Mouse (Mus musculus) CD4-positive, CD25-positive, alpha-beta regulatory T cell, adult 2 months (primary cell): Measurements from ENCODE around the gene Grap.
"Not testable (repeated sequence)": the region's sequence is repeated elsewhere in the genome, so short reads cannot be mapped to it uniquely, and the experiment has no call there.

ENCODE experiments used
- DNase-seq: peaks from one replicate; pipeline ENCODE4 v3.0.0-alpha.2; 2012; ENCODE audit warnings: low read depth, low spot score

Gene Grap

DNA sequence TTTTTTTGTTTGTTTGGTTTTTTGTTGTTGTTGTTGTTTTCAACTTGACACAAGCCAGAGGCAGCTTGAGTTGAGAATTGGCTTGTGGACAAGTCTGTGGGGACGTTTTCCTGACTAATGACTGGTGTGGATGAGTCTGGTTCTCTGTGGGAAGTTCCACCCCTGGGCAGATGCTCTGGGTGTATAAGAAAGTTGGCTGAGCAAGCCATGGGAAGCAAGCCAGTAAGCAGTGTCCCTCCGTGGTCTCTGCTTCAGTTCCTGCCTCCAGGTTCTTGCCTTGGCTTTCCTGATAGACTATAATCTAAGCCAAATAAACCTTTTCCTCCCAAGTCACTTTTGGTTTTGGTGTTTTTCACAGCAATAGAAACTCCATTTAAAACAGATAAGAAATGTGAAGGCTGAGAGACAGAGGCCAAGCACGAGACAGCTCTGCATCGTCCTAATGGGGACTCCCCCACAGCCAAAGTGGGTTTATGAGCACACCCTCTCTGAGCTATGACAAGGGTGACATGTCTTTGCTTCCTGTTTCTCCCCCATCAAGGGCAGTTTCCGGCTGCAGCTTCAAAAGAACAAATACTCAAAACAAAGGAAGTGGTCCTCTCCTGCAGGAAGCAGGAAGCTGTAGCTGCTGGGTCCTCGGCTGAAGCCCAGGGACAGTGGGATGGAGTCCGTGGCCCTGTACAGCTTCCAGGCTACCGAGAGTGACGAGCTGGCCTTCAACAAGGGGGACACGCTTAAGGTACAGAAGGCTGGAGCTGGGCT lies at the start of gene Grap:
Grap (plus strand) TSS at position 580 of the 762 bp plus-strand sequence.
- peak; percentile 91 for DNase-seq

DNA sequence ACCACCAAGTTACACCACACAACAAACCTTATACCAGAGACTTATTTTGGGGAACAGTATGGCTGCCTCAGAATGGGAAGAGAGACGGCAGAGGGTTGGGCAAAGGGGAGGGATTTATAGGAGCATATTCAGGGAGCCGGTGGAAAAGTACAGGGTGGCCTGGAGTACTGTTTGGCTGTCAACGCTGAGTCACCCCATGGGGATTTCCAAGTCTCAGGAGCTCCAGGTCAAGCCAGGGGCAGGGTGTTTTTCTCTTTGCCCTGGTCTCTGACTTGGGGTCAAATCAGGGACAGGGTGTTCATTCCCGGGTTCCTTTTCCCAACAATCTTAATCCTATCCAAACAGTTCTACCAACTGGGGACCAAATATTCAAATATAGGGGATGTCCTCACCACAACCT lies 45.0 kb upstream of the Grap start:
- DNase-seq = no peak

DNA sequence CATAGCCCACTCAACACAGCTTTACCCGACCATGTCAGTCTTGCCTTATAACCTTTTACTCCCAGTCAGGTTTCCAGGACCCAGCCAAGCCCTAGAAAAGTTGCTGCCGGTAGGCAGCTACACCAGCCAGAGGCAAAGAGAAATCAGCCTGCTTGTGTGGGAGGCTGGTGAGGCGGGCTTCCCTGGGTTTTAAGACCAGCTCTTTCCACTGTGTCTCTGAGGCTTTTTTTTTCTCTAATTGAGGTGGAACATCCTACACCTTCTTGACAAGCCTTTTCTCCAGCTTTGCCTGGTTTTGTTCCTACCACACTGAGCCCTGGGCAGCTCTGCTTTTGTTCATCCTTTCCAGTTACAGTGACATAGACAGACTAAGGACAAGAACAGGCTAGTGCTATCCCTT lies 41.9 kb upstream of the Grap start:
- no peak for DNase-seq

DNA sequence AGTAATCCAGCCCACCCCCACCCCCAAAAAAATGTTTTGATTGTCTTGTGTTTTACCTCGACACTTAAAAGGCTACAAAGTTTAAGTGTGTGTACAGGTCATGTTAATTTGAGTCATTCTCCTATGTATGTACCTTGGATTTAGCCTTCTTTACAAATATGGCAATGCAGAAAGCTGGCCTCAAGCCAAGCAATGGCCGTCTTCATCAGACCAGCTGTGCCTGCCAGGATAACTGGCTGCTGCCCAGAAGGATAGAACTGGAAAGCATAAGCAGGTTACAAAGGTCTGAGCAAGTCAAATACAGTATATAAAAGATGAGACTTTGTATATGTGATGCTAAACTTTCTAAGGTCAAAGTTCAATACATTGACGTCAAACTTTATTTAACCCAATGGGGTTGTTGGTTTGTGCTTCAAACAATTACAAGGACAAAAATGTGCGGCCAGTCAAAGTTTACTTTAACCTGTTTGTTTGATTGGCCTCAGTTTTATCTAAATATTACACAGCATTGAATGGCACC lies 40.9 kb upstream of the Grap start:
- no peak for DNase-seq

DNA sequence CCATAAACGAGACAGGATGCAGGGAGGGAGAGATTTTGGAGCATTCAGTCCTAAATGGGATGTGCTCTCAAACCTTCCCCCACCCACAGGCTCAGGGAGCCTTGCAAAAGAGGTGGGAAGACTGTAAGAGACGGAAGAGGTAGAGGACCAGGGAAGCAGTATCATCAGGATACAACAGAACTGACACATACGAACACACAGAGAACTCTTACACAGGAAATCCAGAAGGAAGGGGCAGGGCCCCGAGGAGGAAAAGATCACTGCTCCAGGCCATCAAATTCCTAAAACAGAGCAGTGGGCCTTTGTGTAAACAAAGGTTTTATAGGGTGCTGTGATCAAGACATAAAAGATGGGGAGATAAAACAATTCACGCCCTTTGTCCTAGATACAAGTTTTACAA lies 38.7 kb upstream of the Grap start:
- DNase-seq = no peak

DNA sequence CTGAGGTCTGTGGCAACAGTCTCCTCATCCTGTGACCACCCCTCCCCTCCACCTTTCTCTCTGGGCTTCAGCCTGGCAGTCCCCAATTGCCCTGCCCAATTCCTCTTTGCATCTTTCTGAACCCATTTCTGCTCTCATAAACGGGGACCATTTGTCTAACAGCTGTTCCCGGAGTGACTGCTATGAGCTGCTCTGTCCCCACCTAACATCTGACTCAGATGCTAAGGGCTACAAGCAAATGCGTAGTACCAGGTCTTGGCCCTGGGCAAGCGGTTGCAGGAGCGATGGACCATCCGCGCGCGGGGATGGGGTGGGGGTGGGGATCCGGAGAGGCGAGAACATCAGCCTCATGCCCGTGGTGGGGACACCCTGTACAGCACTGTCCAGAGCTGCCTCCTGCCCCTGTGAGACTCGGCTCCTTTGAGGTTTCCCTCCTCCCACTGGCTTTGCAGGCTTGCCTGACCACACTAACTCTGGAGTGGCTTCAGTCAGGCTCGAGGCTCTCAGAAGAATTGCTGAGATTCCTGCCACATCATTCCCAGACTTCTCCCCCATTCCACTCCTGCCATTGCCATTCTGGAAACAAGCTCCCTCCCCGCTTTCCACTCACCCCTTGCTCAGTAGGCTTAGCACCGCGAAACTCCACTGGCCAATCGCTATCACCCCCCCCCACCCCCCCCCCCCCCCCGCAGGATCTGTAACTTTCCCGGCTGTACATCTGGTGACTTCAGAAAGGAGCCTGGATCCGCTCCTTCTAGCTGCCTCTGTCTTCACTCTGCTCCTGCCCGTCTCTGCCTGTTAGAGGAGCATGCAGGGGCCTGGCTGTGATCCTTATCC lies 37.2 kb upstream of the Grap start:
- DNase-seq = no peak

DNA sequence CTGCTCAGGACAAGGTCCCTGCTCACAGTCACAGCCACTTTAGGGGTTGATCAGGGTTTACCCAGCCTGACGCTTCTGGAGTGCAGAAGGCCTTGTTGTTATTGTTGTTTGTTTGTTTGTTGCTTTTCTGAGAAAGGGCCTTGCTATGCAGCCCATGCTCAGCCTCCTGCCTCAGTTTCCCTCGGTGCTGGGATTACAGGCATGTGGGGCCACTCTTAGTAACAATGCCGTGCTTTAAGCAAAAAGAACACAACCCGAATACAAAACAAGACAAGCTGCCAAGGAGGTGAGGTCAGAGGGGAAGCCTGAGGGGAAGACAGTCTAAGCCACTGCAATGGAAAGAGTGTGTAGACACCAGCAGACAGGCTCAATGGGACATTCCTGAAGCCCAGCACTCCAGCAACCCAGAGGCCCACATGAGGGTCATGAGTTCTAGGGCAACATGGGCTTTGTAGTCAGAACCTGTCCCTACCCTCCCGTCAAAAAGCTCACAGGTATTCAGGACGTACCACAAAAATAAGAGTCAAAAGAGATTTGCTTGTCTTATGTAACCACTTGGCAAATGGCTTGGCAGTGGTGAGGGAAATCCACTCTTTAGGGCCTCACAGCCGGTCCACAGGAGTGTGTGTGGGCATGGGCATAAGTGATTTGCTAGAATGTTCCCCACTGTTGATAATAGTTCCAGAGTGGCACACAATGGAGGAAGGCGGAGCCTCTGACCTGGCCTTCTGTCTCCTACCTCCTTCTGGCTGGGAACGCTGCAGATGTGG lies 36.4 kb upstream of the Grap start:
- DNase-seq = no peak

DNA sequence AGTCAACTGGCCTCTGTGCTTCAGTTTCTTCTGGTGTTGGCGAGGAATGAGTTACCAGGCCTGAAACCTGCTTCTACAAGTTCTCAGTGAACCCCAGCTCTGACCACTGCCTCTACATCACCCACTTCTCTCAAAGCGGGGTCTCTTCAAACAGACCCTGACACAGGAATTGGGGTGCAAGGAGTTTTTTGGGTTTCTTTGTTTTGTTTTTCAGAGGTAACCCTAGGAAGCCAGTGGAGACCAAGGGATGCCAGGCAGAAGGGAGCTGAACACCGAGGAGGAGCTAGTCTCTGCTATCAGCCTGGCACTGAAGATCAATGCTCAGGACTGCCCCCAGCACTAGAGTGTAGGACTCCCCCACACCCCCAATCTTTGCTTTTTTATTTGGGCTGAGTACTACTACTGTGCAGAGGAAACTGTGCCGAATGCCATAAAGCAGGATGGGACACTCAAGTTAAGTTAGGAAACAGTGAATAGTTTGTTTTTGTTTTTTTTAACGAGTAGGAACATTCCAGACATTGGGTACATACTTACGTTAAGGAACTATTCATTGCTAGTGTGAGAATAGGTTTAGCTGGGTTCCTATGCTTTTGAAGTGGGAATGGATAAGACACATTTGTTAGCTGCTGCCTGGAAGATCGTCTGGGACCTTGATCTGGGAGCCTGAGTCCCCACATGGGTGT lies 35.6 kb upstream of the Grap start:
- no peak for DNase-seq

DNA sequence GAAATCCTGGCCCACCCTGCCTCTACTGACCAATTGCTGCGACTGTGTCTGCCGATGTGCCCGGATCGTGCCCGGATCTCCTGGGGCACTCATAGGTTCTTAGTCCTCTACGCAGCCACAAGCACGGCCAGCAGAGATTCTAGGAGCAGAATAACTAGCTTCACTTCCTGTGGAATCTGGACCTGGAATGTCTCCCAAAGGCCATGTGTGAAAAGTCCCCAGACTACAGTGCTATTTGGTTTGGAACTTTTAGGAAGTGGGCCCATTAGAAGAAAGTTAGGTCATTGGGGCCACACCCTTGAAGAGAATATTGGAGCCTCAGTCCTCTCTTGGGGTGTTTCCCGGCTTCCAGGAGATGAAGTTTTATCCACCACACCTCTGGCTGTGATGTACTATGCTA lies 34.9 kb upstream of the Grap start:
- DNase-seq = no peak

DNA sequence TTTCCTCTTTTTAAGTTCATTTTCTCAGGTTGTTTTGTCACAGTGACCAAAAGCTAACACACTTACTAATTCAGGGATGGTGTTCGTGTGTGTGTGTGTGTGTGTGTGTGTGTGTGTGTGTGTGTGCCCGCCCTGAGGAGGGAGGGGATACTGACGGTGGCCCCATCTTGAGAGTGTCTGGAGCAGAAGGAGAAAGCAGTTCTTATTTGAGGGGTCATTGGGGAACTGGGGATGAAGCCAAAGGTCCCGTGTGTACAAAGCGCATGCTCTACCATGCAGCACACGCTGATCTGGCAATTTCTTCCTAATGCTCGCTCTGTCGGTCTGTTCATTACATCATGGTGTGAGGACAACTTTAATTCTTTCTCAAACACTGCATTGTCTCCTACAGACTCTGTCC lies 34.5 kb upstream of the Grap start:
- no peak for DNase-seq

DNA sequence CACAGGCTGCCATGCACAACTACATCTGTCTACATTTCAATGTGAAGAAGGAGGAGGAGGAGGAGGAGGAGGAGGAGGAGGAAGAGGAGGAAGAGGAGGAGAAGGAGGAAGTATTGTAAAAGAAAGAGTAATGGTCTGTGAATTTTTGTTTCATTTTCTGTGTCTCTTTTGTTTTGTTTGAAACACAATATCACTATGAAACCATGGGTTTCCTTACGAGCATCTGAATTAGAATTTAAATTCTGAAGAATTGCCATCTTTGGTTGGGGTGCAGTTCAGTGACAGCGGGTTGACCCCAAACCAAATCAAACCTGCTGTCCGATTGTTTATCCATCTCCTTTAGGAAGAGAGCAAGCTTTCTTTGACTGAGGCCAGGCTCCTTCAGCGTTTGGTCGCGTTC lies 33.7 kb upstream of the Grap start:
- DNase-seq = no peak

DNA sequence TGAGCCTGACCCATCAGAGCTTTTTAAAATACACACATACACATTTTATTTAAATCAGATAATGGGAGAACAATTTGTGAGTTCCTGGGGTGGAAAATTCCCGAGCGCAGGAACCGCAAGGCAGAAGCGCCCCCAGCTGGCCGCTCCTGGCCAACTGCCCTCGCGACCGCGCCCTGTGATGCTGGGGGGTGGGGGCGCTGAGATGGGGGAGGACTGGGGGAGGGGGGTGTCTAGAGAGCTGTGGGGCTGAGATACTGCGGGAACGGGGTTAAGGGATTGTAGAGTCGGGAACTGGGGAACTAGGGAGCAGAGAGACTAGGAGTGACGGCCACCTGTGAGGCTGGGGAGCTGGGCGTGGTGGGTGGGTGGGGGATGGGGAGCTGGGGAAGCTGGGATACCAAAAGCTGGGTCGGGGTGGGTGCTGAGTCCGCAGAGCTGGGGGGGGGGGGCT lies 33.2 kb upstream of the Grap start:
- peak; percentile 28 for DNase-seq

DNA sequence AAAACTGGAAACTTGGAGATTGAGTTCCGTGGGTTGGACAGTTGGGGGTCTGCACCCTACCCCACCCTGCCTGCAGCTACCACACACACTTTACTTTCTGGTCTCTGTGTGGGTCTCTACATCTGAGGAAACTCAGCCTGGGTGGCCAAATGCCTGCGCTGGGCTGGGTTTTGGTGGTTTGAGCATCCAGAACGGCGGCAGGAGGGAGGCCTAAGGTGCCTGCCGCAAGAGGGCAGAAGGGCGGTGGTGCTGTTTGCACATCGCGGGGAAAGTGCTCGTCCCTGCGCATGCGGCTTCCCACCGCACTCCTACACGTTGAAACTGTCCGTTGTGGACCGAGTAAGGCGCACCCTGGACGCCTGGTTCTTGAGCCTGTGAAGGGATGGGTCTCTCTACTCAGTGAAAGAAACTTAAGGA lies 32.8 kb upstream of the Grap start:
- DNase-seq = peak; percentile 86

DNA sequence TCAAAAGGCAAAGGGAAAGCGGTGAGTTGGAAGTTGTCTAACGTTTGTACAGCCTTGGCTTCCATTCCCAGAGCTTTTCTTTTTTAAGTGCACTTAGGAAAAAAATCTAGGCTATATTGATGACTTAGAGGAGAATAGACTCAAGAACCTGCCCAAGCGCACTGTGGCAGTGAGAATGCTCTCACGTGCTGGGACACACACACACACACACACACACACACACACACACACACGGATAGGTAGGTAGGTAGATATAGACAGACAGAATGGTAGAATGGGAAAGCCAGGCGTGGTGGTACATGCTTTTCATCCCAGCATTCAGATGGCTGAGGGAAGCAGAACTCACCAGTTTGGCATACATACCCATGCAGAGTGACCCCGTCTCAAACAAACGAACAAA lies 32.3 kb upstream of the Grap start:
- DNase-seq = no peak

DNA sequence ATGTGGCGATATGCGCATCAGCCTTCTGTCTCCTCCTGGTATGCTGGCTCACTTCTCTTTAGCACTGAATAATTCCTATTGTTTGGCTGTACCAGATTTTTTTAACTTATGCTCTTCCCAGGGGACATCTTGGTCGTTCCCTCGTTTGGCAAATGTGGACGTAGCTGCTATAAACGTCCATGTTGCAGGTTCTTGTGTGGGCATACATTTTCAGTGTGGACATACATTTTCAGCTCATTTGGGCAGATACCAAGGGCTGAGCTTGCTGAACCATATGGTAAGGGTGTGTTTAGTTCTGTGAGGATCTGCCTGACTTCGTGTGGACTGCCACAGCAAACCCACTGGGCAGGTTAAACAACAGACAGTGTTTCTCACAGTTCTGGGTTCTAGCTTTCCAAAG lies 27.9 kb upstream of the Grap start:
- no peak for DNase-seq

DNA sequence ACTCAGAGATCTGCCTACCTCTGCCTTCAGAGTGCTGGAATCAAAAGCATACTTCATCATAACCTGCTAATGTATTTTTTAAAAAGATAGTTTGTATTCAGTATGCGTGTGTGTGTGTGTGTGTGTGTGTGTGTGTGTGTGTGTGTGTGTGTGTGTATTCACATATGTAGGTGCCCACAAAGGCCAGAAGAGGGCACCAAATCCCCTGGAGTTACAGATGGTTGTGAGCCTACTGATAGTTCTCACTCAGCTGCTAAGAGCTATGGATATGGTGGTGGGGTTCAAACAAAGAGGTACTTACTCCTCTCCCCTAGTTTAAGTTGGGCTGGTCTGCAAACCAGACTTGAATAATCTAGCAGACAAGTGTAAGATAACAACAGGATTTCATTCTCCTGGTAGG lies 26.6 kb upstream of the Grap start:
- peak; percentile 37 for DNase-seq

DNA sequence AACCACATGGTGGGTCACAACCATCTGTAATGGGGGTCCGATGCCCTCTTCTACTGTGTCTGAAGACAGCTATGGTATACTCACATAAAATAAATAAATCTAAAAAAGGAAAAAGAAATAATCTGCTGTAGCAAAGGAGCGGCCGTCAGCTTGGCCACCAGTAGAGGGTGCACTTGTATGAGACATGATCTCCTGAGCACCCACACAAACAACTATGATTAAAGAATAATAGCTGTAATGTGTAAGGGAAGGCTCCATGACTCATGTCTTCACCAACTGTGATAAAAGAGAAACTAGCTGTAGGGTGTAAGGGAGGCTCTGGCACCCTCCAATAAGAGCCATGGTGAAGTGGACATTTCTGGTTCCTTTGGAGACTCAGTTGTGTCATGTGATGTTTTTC lies 23.4 kb upstream of the Grap start:
- peak; percentile 72 for DNase-seq

DNA sequence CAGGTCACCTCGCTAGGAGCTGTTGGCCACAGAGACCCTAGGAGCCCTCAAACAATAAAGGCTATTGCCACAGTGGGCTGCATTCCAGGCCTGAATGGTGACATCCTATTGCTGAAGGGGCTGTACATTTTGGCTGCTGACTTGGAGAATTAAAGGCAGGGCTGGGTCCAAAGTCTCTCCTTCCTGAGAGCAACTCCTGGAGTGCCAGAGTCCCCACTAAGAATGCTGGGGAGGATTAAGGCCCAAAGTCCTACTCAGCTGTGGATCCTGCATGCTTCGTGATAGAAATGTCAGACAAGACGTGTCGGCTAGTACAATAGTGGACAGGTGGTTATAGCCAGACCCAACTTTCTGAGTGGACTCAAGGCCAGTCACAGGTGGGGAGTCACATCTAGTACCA lies 16.8 kb upstream of the Grap start:
- not testable (repeated sequence) for DNase-seq

DNA sequence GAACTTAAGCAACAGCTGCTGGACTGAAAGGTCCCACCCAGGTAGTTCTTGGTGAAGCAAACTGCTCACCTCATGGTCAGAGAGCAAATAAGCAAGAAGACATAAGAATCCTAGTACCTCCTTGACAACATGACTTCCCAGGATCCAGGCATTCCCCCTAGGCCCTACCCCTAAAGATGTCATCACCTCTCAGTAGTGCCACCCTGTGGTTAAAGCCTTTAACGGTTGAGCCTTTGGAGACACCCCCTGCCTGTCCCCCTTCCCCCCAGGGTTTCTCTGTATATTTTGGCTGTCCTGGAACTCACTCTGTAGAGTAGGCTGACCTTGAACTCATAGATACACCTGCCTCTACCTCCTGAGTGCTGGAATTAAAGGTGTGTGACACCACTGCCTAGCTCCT lies 15.7 kb upstream of the Grap start:
- DNase-seq = no peak

DNA sequence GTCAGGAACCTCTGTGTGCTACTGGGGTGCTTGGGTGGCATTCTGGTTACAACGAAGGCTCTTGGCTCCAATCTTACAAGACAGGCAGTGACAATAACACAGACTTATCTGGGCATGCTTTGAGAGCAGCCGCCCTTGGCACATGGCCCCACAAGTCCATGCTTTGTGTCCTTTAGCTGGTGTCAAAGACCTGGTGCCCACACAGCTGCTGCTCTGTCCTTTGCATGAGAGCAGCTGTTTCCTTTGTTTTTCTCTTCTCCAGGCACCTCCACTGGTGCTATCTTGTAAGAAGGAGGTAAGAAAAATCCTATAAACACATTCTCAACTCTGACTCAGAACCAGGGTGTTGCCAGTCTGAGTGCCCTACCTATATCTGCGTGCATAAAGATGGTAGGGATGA lies 15.2 kb upstream of the Grap start:
- no peak for DNase-seq

DNA sequence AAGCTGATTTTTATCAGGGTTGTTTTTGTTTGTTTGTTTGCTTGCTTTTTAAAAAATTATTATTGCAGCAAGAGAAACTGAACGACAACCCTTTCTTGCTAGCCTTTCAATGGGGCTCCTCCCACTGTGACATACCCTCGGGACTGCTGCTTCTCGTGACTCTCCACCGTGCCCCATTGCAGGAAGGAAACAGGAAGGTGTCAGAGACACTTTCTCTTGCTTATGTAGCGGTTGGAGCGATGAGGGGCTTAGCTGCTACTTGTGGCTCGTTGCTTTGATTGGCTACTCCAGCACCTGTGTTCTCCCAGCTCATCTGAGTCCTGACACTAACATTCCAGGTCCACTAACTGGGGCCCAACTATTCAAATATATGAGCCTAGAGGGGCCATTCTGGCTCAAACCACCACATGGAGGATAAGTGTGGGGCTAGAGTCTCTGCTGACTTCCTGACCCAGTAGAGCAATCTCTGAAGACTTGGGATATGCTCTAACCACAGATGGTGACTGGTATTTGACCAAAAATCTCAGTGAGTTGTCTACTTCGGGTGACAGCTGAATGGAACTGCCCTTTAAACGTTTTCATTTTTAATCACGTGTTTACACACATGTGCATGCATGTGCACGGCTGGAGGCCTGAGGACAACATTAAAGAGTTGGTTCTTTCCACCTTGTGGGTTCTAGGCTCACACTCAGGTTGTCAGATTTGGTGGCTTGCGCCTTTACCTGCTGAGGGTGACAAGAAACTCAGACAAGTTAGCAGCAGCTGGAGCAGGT lies 14.1 kb upstream of the Grap start:
- peak; percentile 71 for DNase-seq
